Mouse (Mus musculus) mouse trophoblast stem cell (cell line): Measurements from ENCODE around the gene Ift43.

Experiments
- in situ Hi-C, 2 experiments: fragments of 300-500 bp; cut with MseI, MboI; formaldehyde crosslinking; loops; 2 replicates in 1 of 2; 3 replicates in 1 of 2; pipeline ENCODE4 v1.15.1; 2025

Ift43 gene

GRCm38 (mm10) chr12:86124016-86124415 is 41.7 kb downstream of the Ift43 start:
- in situ Hi-C loops: no loop called here

GRCm38 (mm10) chr12:86128122-86128521 is 45.8 kb downstream of the Ift43 start:
- in situ Hi-C loops: no loop called here

GRCm38 (mm10) chr12:86129005-86129404 is 46.7 kb downstream of the Ift43 start:
- in situ Hi-C loops: no loop called here

- in situ Hi-C loops: no loop called here
Measured at GRCm38 (mm10) chr12:86129696-86130095, 47.4 kb downstream of the Ift43 start.

GRCm38 (mm10) chr12:86132799-86133198 is 50.5 kb downstream of the Ift43 start:
- in situ Hi-C loops: no loop called here

GRCm38 (mm10) chr12:86135691-86136090 is 53.4 kb downstream of the Ift43 start:
- in situ Hi-C loops: no loop called here

GRCm38 (mm10) chr12:86138696-86139095 is 56.4 kb downstream of the Ift43 start:
- in situ Hi-C loops: no loop called here

GRCm38 (mm10) chr12:86142389-86142788 is 60.0 kb downstream of the Ift43 start:
- in situ Hi-C loops: no loop called here

- in situ Hi-C loops: no loop called here
Measured at GRCm38 (mm10) chr12:86146246-86146645, 63.9 kb downstream of the Ift43 start.

GRCm38 (mm10) chr12:86148271-86148670 is 65.9 kb downstream of the Ift43 start:
- in situ Hi-C loops: no loop called here

GRCm38 (mm10) chr12:86149087-86149486 is 66.7 kb downstream of the Ift43 start:
- in situ Hi-C loops: no loop called here

GRCm38 (mm10) chr12:86151941-86152340 is 69.6 kb downstream of the Ift43 start:
- in situ Hi-C loops: no loop called here

- in situ Hi-C loops: no loop called here
Measured at GRCm38 (mm10) chr12:86153213-86153957, 71.0 kb downstream of the Ift43 start.

- in situ Hi-C loops: no loop called here
Measured at GRCm38 (mm10) chr12:86155176-86155575, 72.8 kb downstream of the Ift43 start.

- in situ Hi-C loops: no loop called here
Measured at GRCm38 (mm10) chr12:86157166-86157565, 74.8 kb downstream of the Ift43 start.

- in situ Hi-C loops: no loop called here
Measured at GRCm38 (mm10) chr12:86157894-86158444, 75.6 kb downstream of the Ift43 start.

- in situ Hi-C loops: no loop called here
Measured at GRCm38 (mm10) chr12:86158689-86159483, 76.5 kb downstream of the Ift43 start.

- in situ Hi-C loops: no loop called here
Measured at GRCm38 (mm10) chr12:86161436-86161835, 79.1 kb downstream of the Ift43 start.

GRCm38 (mm10) chr12:86161942-86162341 is 79.6 kb downstream of the Ift43 start:
- in situ Hi-C loops: no loop called here

- in situ Hi-C loops: no loop called here
Measured at GRCm38 (mm10) chr12:86162890-86163816, 80.8 kb downstream of the Ift43 start.

GRCm38 (mm10) chr12:86166244-86166643 is 83.9 kb downstream of the Ift43 start:
- in situ Hi-C loops: no loop called here

GRCm38 (mm10) chr12:86167075-86167474 is 84.7 kb downstream of the Ift43 start:
- in situ Hi-C loops: no loop called here
